28 mouse cellular contexts compared by ENCODE assay signal in the genomic region with DNA sequence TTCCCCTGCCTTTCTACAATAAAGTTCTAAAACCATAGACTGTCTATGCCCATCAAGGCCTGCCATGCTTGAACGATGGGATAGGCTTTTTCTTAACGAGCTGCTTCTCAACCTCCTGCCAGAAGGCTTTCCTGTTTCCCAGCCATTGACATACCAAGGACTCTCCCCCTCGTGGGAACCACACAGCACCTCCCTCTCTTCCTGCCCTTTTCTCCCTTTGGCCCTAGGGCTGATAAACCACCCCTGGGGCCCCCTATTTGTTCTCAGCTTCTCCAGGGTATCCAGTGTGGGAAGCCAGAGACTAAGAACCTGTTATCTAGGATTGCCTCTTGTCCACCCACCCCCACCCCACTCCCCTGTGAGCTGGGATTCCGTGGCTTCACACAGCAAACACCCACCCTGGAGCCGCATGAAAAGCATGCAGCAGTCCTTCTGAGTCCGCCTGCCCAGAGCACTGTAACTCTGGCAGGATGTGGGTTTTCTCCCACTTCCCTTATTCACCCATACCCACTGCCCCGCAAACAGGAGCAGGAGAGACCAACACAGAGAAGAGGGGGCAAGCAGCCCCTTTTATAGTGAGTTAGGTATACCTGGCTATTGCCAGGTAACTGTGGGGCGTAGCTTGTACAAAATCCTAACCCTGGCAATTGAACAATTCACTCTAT.
DNase-seq lines count a peak whose midpoint lies in the region; ATAC-seq and TF ChIP-seq lines count a peak whose summit lies in the region.
"Had no signal": no experiment of that assay in that cellular context is flagged by ENCODE, and none has a peak within 500 bp of the region (broad histone marks: within the 10 kb centered on the region; RNA-seq: fewer than 3 reads in every experiment).

No protein-coding gene starts in this region.

- H3K27me3 ChIP-seq in heart, embryonic 11.5 days (ENCODE audit: control insufficient read depth, insufficient read depth, low read length) = no peaks in the 10 kb centered on the region
- no peaks in the 10 kb centered on the region for H3K27me3 ChIP-seq in kidney, embryonic 15.5 days
- H3K27me3 ChIP-seq in thymus, adult 2 months (ENCODE audit: control insufficient read depth, insufficient read depth, low read length) = no peaks in the 10 kb centered on the region
- H3K27me3 ChIP-seq: embryonic facial prominence, embryonic 15.5 days; hindbrain, embryonic 12.5 days; limb, embryonic 12.5 days; liver, embryonic 13.5 days; neural tube, embryonic 13.5 days had no signal

- no peaks in the 10 kb centered on the region for H3K36me3 ChIP-seq in heart, embryonic 11.5 days (ENCODE audit: control insufficient read depth, insufficient read depth, low read length)
- no peaks in the 10 kb centered on the region for H3K36me3 ChIP-seq in kidney, embryonic 15.5 days
- H3K36me3 ChIP-seq in thymus, adult 2 months (ENCODE audit: control insufficient read depth, insufficient read depth, low read length) = no peaks in the 10 kb centered on the region
- H3K36me3 ChIP-seq: embryonic facial prominence, embryonic 10.5 days; embryonic facial prominence, embryonic 15.5 days; hindbrain, embryonic 12.5 days; limb, embryonic 12.5 days; liver, embryonic 13.5 days; neural tube, embryonic 13.5 days had no signal

- TF ChIP-seq POLR2A in thymus, adult 2 months (IDR thresholded peaks at IDR 0.05; ENCODE audit: control insufficient read depth, extremely low read depth, insufficient read depth, low read length, poor library complexity) = no peak

- peak; percentile 67; the same call in 1 of the 2 replicates for ATAC-seq in heart, embryonic 11.5 days (replicated peaks; ENCODE audit: insufficient number of reproducible peaks, low FRiP score, low TSS enrichment)
- ATAC-seq in kidney, embryonic 15.5 days (replicated peaks; ENCODE audit: low FRiP score) = 0 out of 2 replicates have a peak, but pooled peaks have one; percentile 40
- peak; percentile 85 for ATAC-seq in megakaryocyte progenitor cell, adult 5-6 weeks (replicated peaks; ENCODE audit: poor library complexity)
- ATAC-seq: forebrain, embryonic 14.5 days; intestine, embryonic 16.5 days had no signal

- no peaks in the 10 kb centered on the region for H3K4me1 ChIP-seq in heart, embryonic 11.5 days (ENCODE audit: control insufficient read depth, insufficient read depth, low read length)
- H3K4me1 ChIP-seq in kidney, embryonic 15.5 days = no peaks in the 10 kb centered on the region
- no peaks in the 10 kb centered on the region for H3K4me1 ChIP-seq in thymus, adult 2 months (replicated peaks; ENCODE audit: control insufficient read depth, insufficient read depth, low read length)
- H3K4me1 ChIP-seq: embryonic facial prominence, embryonic 15.5 days; hindbrain, embryonic 12.5 days; limb, embryonic 12.5 days; liver, embryonic 13.5 days; neural tube, embryonic 13.5 days had no signal

- no peak for TF ChIP-seq CTCF in thymus, adult 2 months (IDR thresholded peaks at IDR 0.05; ENCODE audit: borderline replicate concordance, control insufficient read depth, extremely low read depth, insufficient read depth, low read length, poor library complexity)

- no peak for DNase-seq in heart, postnatal 4 days
- no peak for DNase-seq in kidney, adult 18-20 months
- peak; percentile 18 for DNase-seq in thymus, postnatal 0 days (ENCODE audit: low spot score)
- no peak for DNase-seq in thymus, adult 2 months
- DNase-seq in layer of hippocampus, postnatal 14 days (ENCODE audit: low spot score in 2 of 2) = no peak
- DNase-seq: adrenal gland, postnatal 25 days; B cell, adult 2 months; cerebellum, adult 18-20 months; cerebellum, postnatal 10 days; gastrocnemius, adult 2 months; gastrocnemius, postnatal 36 days; kidney, adult 9 months; kidney, postnatal 14 days; layer of hippocampus, adult 9-11 months; liver, embryonic 13.5 days; lung, adult 2 months; lung, postnatal 10 days had no signal

- 38% methylated on average over 8 of the region's 8 CpGs for WGBS in heart, embryonic 11.5 days (ENCODE audit: insufficient replicate concordance)
- WGBS in kidney, embryonic 15.5 days = 54% methylated on average over 8 of the region's 8 CpGs
- WGBS in thymus, adult 2 months = 11% methylated on average over 8 of the region's 8 CpGs

- no peak overlapping the region for H3K4me3 ChIP-seq in heart, embryonic 11.5 days (ENCODE audit: low read depth, low read length)
- H3K4me3 ChIP-seq in kidney, embryonic 15.5 days (replicated peaks) = no peak overlapping the region
- H3K4me3 ChIP-seq in thymus, adult 2 months (ENCODE audit: control insufficient read depth, insufficient read depth, low read length) = no peak overlapping the region
- H3K4me3 ChIP-seq: embryonic facial prominence, embryonic 10.5 days; embryonic facial prominence, embryonic 15.5 days; gastrocnemius, adult 2 months; hindbrain, embryonic 12.5 days; limb, embryonic 12.5 days; liver, embryonic 13.5 days; neural tube, embryonic 13.5 days had no signal

- no peak overlapping the region for H3K4me2 ChIP-seq in heart, embryonic 11.5 days
- H3K4me2 ChIP-seq in kidney, embryonic 15.5 days = no peak overlapping the region
- H3K4me2 ChIP-seq: embryonic facial prominence, embryonic 15.5 days; hindbrain, embryonic 12.5 days; limb, embryonic 12.5 days; liver, embryonic 13.5 days; neural tube, embryonic 13.5 days had no signal

- H3K9me3 ChIP-seq in heart, embryonic 11.5 days (replicated peaks; ENCODE audit: control insufficient read depth, low read length) = no peaks in the 10 kb centered on the region
- H3K9me3 ChIP-seq in kidney, embryonic 15.5 days (replicated peaks) = no peaks in the 10 kb centered on the region
- H3K9me3 ChIP-seq: embryonic facial prominence, embryonic 10.5 days; embryonic facial prominence, embryonic 15.5 days; hindbrain, embryonic 12.5 days; limb, embryonic 12.5 days; liver, embryonic 13.5 days; neural tube, embryonic 13.5 days had no signal

- no peak overlapping the region for H3K9ac ChIP-seq in heart, embryonic 11.5 days (ENCODE audit: low read depth, low read length)
- H3K9ac ChIP-seq in kidney, embryonic 15.5 days = no peak overlapping the region
- H3K9ac ChIP-seq: embryonic facial prominence, embryonic 15.5 days; hindbrain, embryonic 12.5 days; limb, embryonic 12.5 days; liver, embryonic 13.5 days; neural tube, embryonic 13.5 days had no signal

- H3K27ac ChIP-seq in heart, embryonic 11.5 days (ENCODE audit: low read depth, low read length) = no peak overlapping the region
- H3K27ac ChIP-seq in kidney, embryonic 15.5 days = no peak overlapping the region
- H3K27ac ChIP-seq in thymus, adult 2 months (ENCODE audit: control insufficient read depth, insufficient read depth, low read length) = no peak overlapping the region
- H3K27ac ChIP-seq: embryonic facial prominence, embryonic 10.5 days; embryonic facial prominence, embryonic 15.5 days; gastrocnemius, adult 2 months; hindbrain, embryonic 12.5 days; limb, embryonic 12.5 days; liver, embryonic 13.5 days; macrophage; neural tube, embryonic 13.5 days had no signal
